Mouse (Mus musculus) cerebellum, adult 2 months (tissue): ENCODE results near the gene Clec3a.

Source experiments
- CTCF ChIP-seq: fragments of 200-500 bp; IDR thresholded peaks from 2 replicates; pipeline ENCODE4 v1.5.1; 2011; ENCODE audit warnings: low read depth, mild to moderate bottlenecking, control low read depth, low read length, moderate library complexity, borderline replicate concordance; ENCODE audit not compliant: insufficient read depth
- POLR2A ChIP-seq: fragments of 200-500 bp; IDR thresholded peaks from 2 replicates; pipeline ENCODE4 v1.6.1; 2011; ENCODE audit warnings: low read length, control low read depth, borderline replicate concordance; ENCODE audit not compliant: insufficient read depth

DNA sequence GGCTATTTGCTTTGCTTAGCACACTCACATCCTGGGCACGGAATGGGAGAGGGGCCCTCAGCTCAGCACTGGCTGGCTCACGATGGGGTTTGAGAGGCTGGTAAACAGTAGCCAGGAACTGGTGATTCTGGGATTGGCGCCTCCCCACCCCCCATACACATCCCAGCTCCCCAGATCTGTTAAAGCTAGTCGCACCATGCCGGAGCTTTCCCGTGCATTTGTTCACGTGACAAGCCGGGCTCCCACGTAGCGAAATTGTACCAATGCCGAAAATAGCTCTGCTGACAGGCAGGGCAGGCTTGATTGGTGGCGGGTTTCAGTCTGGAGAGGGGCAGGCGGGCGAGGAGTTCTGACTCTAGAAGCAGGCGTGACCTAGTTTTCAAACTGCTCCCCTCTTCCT, 38.1 kb downstream of the Clec3a start:
- TF ChIP-seq POLR2A (no peak), CTCF (no peak)
